ENCODE assay signal across 9 mouse cellular contexts in genomic region chr9:62536119-62536654, GRCm38 (mm10). TPM values are rescaled to one million over a fixed set of nuclear protein-coding genes. Genes with fewer than 3 reads are reported as not detected.
DNase-seq lines count a peak whose midpoint lies in the region; ATAC-seq lines count a peak whose summit lies in the region.
"Had no signal": no experiment of that assay in that cellular context is flagged by ENCODE, and none has a peak within 500 bp of the region (broad histone marks: within the 10 kb centered on the region; RNA-seq: fewer than 3 reads in every experiment).

No protein-coding gene starts in this region.

- ATAC-seq in megakaryocyte, adult 5-6 weeks (ENCODE audit: poor library complexity, severe bottlenecking) = no peak
- ATAC-seq in heart, embryonic 13.5 days (ENCODE audit: extremely low read depth, insufficient number of reproducible peaks, low FRiP score, low TSS enrichment) = no peak
- ATAC-seq in limb, embryonic 13.5 days (ENCODE audit: low FRiP score, low read depth) = no peak
- peak; percentile 35 for ATAC-seq in neural tube, embryonic 12.5 days (ENCODE audit: low FRiP score, low read depth)

- peak overlapping the region; percentile 54 for H3K27ac ChIP-seq in heart, embryonic 13.5 days (replicated peaks)
- H3K27ac ChIP-seq in limb, embryonic 13.5 days = no peak overlapping the region
- H3K27ac ChIP-seq in neural tube, embryonic 12.5 days = peak overlapping the region; percentile 88

- H3K27me3 ChIP-seq in megakaryocyte, embryonic 14.5 days (replicated peaks) = peaks cover 95% of the 10 kb centered on the region
- peaks cover 47% of the 10 kb centered on the region for H3K27me3 ChIP-seq in heart, embryonic 13.5 days (replicated peaks)
- H3K27me3 ChIP-seq in limb, embryonic 13.5 days = peaks cover 20% of the 10 kb centered on the region
- no peaks in the 10 kb centered on the region for H3K27me3 ChIP-seq in neural tube, embryonic 12.5 days (replicated peaks)

- DNase-seq in cerebellum, postnatal 10 days = peak; percentile 86 to 90
- no peak for DNase-seq in adipocyte (ENCODE audit: low spot score)
- no peak for DNase-seq in spleen, postnatal 36 days (ENCODE audit: low spot score in 2 of 2)

- H3K4me3 ChIP-seq in megakaryocyte, embryonic 14.5 days (replicated peaks) = peak overlapping the region; percentile 83
- peak overlapping the region; percentile 75 for H3K4me3 ChIP-seq in heart, embryonic 13.5 days
- H3K4me3 ChIP-seq in limb, embryonic 13.5 days = peak overlapping the region; percentile 74
- peak overlapping the region; percentile 69 for H3K4me3 ChIP-seq in neural tube, embryonic 12.5 days

- 3% methylated on average over 29 of the region's 29 CpGs for whole genome bisulfite sequencing in heart, embryonic 13.5 days
- 2% methylated on average over 29 of the region's 29 CpGs for WGBS in limb, embryonic 13.5 days
- 1% methylated on average over 29 of the region's 29 CpGs for WGBS in neural tube, embryonic 12.5 days

- H3K9me3 ChIP-seq in megakaryocyte, embryonic 14.5 days = no peaks in the 10 kb centered on the region
- no peaks in the 10 kb centered on the region for H3K9me3 ChIP-seq in heart, embryonic 13.5 days
- no peaks in the 10 kb centered on the region for H3K9me3 ChIP-seq in limb, embryonic 13.5 days
- no peaks in the 10 kb centered on the region for H3K9me3 ChIP-seq in neural tube, embryonic 12.5 days

- H3K36me3 ChIP-seq in megakaryocyte, embryonic 14.5 days (replicated peaks; ENCODE audit: low read length) = no peaks in the 10 kb centered on the region
- no peaks in the 10 kb centered on the region for H3K36me3 ChIP-seq in heart, embryonic 13.5 days
- no peaks in the 10 kb centered on the region for H3K36me3 ChIP-seq in limb, embryonic 13.5 days
- no peaks in the 10 kb centered on the region for H3K36me3 ChIP-seq in neural tube, embryonic 12.5 days

- peaks cover 19% of the 10 kb centered on the region for H3K4me1 ChIP-seq in megakaryocyte, embryonic 14.5 days
- peaks cover 30% of the 10 kb centered on the region for H3K4me1 ChIP-seq in heart, embryonic 13.5 days
- peaks cover 34% of the 10 kb centered on the region for H3K4me1 ChIP-seq in limb, embryonic 13.5 days
- peaks cover 75% of the 10 kb centered on the region for H3K4me1 ChIP-seq in neural tube, embryonic 12.5 days

- H3K9ac ChIP-seq in heart, embryonic 13.5 days = peak overlapping the region; percentile 88
- H3K9ac ChIP-seq in limb, embryonic 13.5 days = peak overlapping the region; percentile 83
- peak overlapping the region; percentile 86 for H3K9ac ChIP-seq in neural tube, embryonic 12.5 days

- peak overlapping the region; percentile 97 for H3K4me2 ChIP-seq in heart, embryonic 13.5 days
- H3K4me2 ChIP-seq in limb, embryonic 13.5 days (replicated peaks) = peak overlapping the region; percentile 95
- peak overlapping the region; percentile 66 for H3K4me2 ChIP-seq in neural tube, embryonic 12.5 days (replicated peaks)

RNA-seq across cellular contexts. Expression of gene Coro2b, which starts 0.7 kb away (rescaled TPM):
- 0.13 TPM in 1 of 2 replicates, not detected in the other for polyA plus RNA-seq in megakaryocyte, embryonic 14.5 days (2012; ENCODE audit: insufficient read depth, low replicate concordance)
- 0.11 and 0.18 TPM in 2 replicates for total RNA-seq in megakaryocyte, adult 5-6 weeks (2015)
- total RNA-seq in megakaryocyte, adult 5-6 weeks (2017) = 0.22 TPM in 1 of 2 replicates, not detected in the other
- 6.4 and 7.3 TPM in 2 replicates for polyA plus RNA-seq in heart, embryonic 13.5 days (2015; fragmentation: Nextera tagmentation; extraction: Ambion mirVana)
- 8.5 and 9.1 TPM in 2 replicates for polyA plus RNA-seq in limb, embryonic 13.5 days (2015; fragmentation: Nextera tagmentation; extraction: Ambion mirVana)
- 41.6 and 45.1 TPM in 2 replicates for polyA plus RNA-seq in neural tube, embryonic 12.5 days (2016; fragmentation: Nextera tagmentation; extraction: Ambion mirVana)
- total RNA-seq: neutrophil, adult 5-6 weeks had no signal

Comparison
In these comparisons a context has a peak if more than half of its experiments do, and no peak if none do; other contexts are left out.
1. DNase-seq: peak in cerebellum, postnatal 10 days (2 of 2); none in adipocyte (single experiment) and spleen, postnatal 36 days (0 of 2).
2. Peak in every context shown above with its lines, with median percentiles within 50 percentile points of each other: H3K4me3 ChIP-seq, H3K4me2 ChIP-seq and H3K9ac ChIP-seq.